In genomic region chr13:48528123-48528871, GRCm38 (mm10) we compare ENCODE assay signal across 7 mouse cellular contexts. TPM values are rescaled to one million over a fixed set of nuclear protein-coding genes. Genes with fewer than 3 reads are reported as not detected.
DNase-seq lines count a peak whose midpoint lies in the region; ATAC-seq lines count a peak whose summit lies in the region.

No protein-coding gene starts in this region.

- H3K9ac ChIP-seq in forebrain, embryonic 11.5 days (ENCODE audit: low read length) = no peak overlapping the region
- H3K9ac ChIP-seq in lung, embryonic 16.5 days (ENCODE audit: low read length) = no peak overlapping the region

- H3K4me1 ChIP-seq in forebrain, embryonic 11.5 days (replicated peaks; ENCODE audit: control insufficient read depth, insufficient read depth, low read length) = 0 out of 2 replicates have a peak, but pooled peaks cover 2% of the 10 kb centered on the region
- H3K4me1 ChIP-seq in hindbrain, embryonic 10.5 days (replicated peaks) = no peaks in the 10 kb centered on the region
- H3K4me1 ChIP-seq in lung, embryonic 16.5 days (replicated peaks; ENCODE audit: control insufficient read depth, insufficient read depth, low read length) = 0 out of 2 replicates have a peak, but pooled peaks cover 2% of the 10 kb centered on the region

- WGBS in forebrain, embryonic 11.5 days = 56% methylated on average over 15 of the region's 15 CpGs
- WGBS in hindbrain, embryonic 10.5 days = 53% methylated on average over 15 of the region's 15 CpGs
- 53% methylated on average over 15 of the region's 15 CpGs for WGBS in lung, embryonic 16.5 days

- no peak overlapping the region for H3K4me2 ChIP-seq in forebrain, embryonic 11.5 days (ENCODE audit: low read depth, low read length, severe bottlenecking)
- H3K4me2 ChIP-seq in lung, embryonic 16.5 days (ENCODE audit: low read depth, low read length) = no peak overlapping the region

- no peak; the same call in 1 of the 2 replicates for ATAC-seq in forebrain, embryonic 11.5 days (replicated peaks; ENCODE audit: low FRiP score)
- peak; percentile 61 for ATAC-seq in lung, embryonic 16.5 days (ENCODE audit: low read depth)

- DNase-seq in MN1 (ENCODE audit: low spot score) = peak; percentile 86
- DNase-seq in c-Kit-negative CD71-positive TER-119-positive erythroid progenitor cells, embryonic 14.5 days (ENCODE audit: low read depth, low spot score) = peak; percentile 60
- peak; percentile 73 for DNase-seq in forebrain, embryonic 11.5 days (ENCODE audit: low spot score)
- peak; percentile 59 for DNase-seq in hindbrain, embryonic 10.5 days (ENCODE audit: low spot score)
- peak; percentile 67 to 87 for DNase-seq in layer of hippocampus, adult 18-20 months (ENCODE audit: low spot score in 2 of 2)
- peak; percentile 89 for DNase-seq in retina, postnatal 1 day

- H3K9me3 ChIP-seq in forebrain, embryonic 11.5 days (ENCODE audit: control insufficient read depth, low read length) = no peaks in the 10 kb centered on the region
- H3K9me3 ChIP-seq in hindbrain, embryonic 10.5 days = no peaks in the 10 kb centered on the region
- H3K9me3 ChIP-seq in lung, embryonic 16.5 days (ENCODE audit: control insufficient read depth, low read length) = no peaks in the 10 kb centered on the region

- H3K36me3 ChIP-seq in forebrain, embryonic 11.5 days (ENCODE audit: control insufficient read depth, insufficient read depth, low read length) = no peaks in the 10 kb centered on the region
- peaks cover under 1% of the 10 kb centered on the region; the same call in 1 of the 2 replicates for H3K36me3 ChIP-seq in hindbrain, embryonic 10.5 days
- no peaks in the 10 kb centered on the region for H3K36me3 ChIP-seq in lung, embryonic 16.5 days (ENCODE audit: control insufficient read depth, insufficient read depth, low read length)

- H3K27ac ChIP-seq in forebrain, embryonic 11.5 days (ENCODE audit: low read depth, low read length) = no peak overlapping the region
- no peak overlapping the region for H3K27ac ChIP-seq in hindbrain, embryonic 10.5 days
- H3K27ac ChIP-seq in lung, embryonic 16.5 days (ENCODE audit: low read length) = no peak overlapping the region

- H3K27me3 ChIP-seq in forebrain, embryonic 11.5 days (ENCODE audit: control insufficient read depth, insufficient read depth, low read length) = no peaks in the 10 kb centered on the region
- no peaks in the 10 kb centered on the region for H3K27me3 ChIP-seq in hindbrain, embryonic 10.5 days (ENCODE audit: insufficient read depth, poor library complexity, severe bottlenecking)
- H3K27me3 ChIP-seq in lung, embryonic 16.5 days (ENCODE audit: control insufficient read depth, insufficient read depth, low read depth, low read length) = no peaks in the 10 kb centered on the region

- no peak overlapping the region for H3K4me3 ChIP-seq in forebrain, embryonic 11.5 days (ENCODE audit: low read depth, low read length)
- no peak overlapping the region for H3K4me3 ChIP-seq in hindbrain, embryonic 10.5 days
- no peak overlapping the region for H3K4me3 ChIP-seq in lung, embryonic 16.5 days (ENCODE audit: low read length)

RNA-seq across cellular contexts. Expression of gene A830005F24Rik, which starts 14.9 kb away (rescaled TPM):
- 1.6 and 2.3 TPM in 2 replicates for polyA plus RNA-seq in forebrain, embryonic 11.5 days (2014; fragmentation: Nextera tagmentation; extraction: Ambion mirVana)
- 2.6 and 2.8 TPM in 2 replicates for polyA plus RNA-seq in hindbrain, embryonic 10.5 days (2016; fragmentation: Nextera tagmentation; extraction: Ambion mirVana)
- 1 to 10 TPM; 1.5 to 3.5 TPM for total RNA-seq in layer of hippocampus, adult 18-20 months (2021)
- polyA plus RNA-seq in lung, embryonic 16.5 days (2015; fragmentation: Nextera tagmentation; extraction: Ambion mirVana) = 0.84 and 0.87 TPM in 2 replicates

RNA-seq across cellular contexts. Expression of gene Zfp169, which starts 15.0 kb away (rescaled TPM):
- polyA plus RNA-seq in forebrain, embryonic 11.5 days (2014; fragmentation: Nextera tagmentation; extraction: Ambion mirVana) = 8.0 and 8.9 TPM in 2 replicates
- 4.4 and 4.9 TPM in 2 replicates for polyA plus RNA-seq in hindbrain, embryonic 10.5 days (2016; fragmentation: Nextera tagmentation; extraction: Ambion mirVana)
- 10 to 100 TPM; 19.4 to 24.9 TPM for total RNA-seq in layer of hippocampus, adult 18-20 months (2021)
- polyA plus RNA-seq in lung, embryonic 16.5 days (2015; fragmentation: Nextera tagmentation; extraction: Ambion mirVana) = 4.1 TPM in 2 replicates
